Mouse (Mus musculus) heart, embryonic 15.5 days (tissue): ENCODE data around the gene Mid1. TPM values are rescaled to one million over a fixed set of nuclear protein-coding genes. Genes with fewer than 3 reads are reported as not detected.
"Not testable (repeated sequence)": the region's sequence is repeated elsewhere in the genome, so short reads cannot be mapped to it uniquely, and the experiment has no call there.

Experiments used
- ATAC-seq: fragments of 200-750 bp; cut with Nextera tagmentation; replicated peaks from 2 replicates; pipeline ENCODE4 v1.8.0; 2017; ENCODE audit warnings: low read depth, moderate TSS enrichment; ENCODE audit not compliant: insufficient number of reproducible peaks, insufficient read depth, low FRiP score
- H3K27ac ChIP-seq: fragments of 300-500 bp; sonication (generic); 2 replicates; pipeline ENCODE4 v1.5.1; 2015; ENCODE audit warnings: mild to moderate bottlenecking, inconsistent platforms
- H3K27me3 ChIP-seq: fragments of 300-500 bp; sonication (generic); 2 replicates; pipeline ENCODE4 v1.6.1; 2015; ENCODE audit warnings: inconsistent platforms
- H3K36me3 ChIP-seq: fragments of 300-500 bp; sonication (generic); 2 replicates; pipeline ENCODE4 v1.6.1; 2015; ENCODE audit warnings: mild to moderate bottlenecking, inconsistent platforms
- H3K4me1 ChIP-seq: fragments of 300-500 bp; sonication (generic); replicated peaks from 2 replicates; pipeline ENCODE4 v1.6.1; 2015; ENCODE audit warnings: inconsistent platforms
- H3K4me2 ChIP-seq: fragments of 300-500 bp; sonication (generic); 2 replicates; pipeline ENCODE4 v1.6.1; 2015; ENCODE audit warnings: inconsistent platforms, mild to moderate bottlenecking, moderate library complexity
- H3K4me3 ChIP-seq: fragments of 300-500 bp; sonication (generic); 2 replicates; pipeline ENCODE4 v1.5.1; 2015; ENCODE audit warnings: mild to moderate bottlenecking, inconsistent platforms
- H3K9ac ChIP-seq: fragments of 300-500 bp; sonication (generic); 2 replicates; pipeline ENCODE4 v1.6.1; 2015; ENCODE audit warnings: mild to moderate bottlenecking, inconsistent platforms
- H3K9me3 ChIP-seq: fragments of 300-500 bp; sonication (generic); replicated peaks from 2 replicates; pipeline ENCODE4 v1.6.1; 2016; ENCODE audit warnings: inconsistent platforms
- WGBS: fragments of 180-500 bp; shearing (Covaris S2); methylation state at CpG from one replicate; pipeline ENCODE4 v1.1.7; 2015; ENCODE audit warnings: mixed read lengths; 5-methylcytosine and 5-hydroxymethylcytosine counted together
- polyA plus RNA-seq: library from polyadenylated mRNA; unstranded; fragments of >200 nt; fragmentation: Nextera tagmentation; extraction: Ambion mirVana; gene quantifications from 2 replicates; pipeline ENCODE4 v1.2.1, GENCODE M21; 2015

Gene Mid1
- polyA plus RNA-seq, 1 experiment from 2014 or later, result 4.9 TPM

GRCm38 (mm10) chrX:169988571-169989218, 303.7 kb downstream of the Mid1 start:
- H3K9ac ChIP-seq, H3K27me3 ChIP-seq, H3K4me1 ChIP-seq, H3K4me2 ChIP-seq, H3K27ac ChIP-seq, H3K4me3 ChIP-seq: not testable (repeated sequence)
- WGBS, result 91% methylated on average over 56 of the region's 56 CpGs
- peak; percentile 21; the same call in 1 of the 2 replicates for ATAC-seq
- Histone ChIP-seq H3K36me3 (peaks cover 48% of the 10 kb centered on the region), H3K9me3 (peaks cover 37% of the 10 kb centered on the region)

- Histone ChIP-seq H3K9me3 (peaks cover 35% of the 10 kb centered on the region), H3K36me3 (peaks cover 43% of the 10 kb centered on the region)
- H3K4me2 ChIP-seq, H3K27me3 ChIP-seq, H3K27ac ChIP-seq, H3K4me1 ChIP-seq, H3K9ac ChIP-seq, H3K4me3 ChIP-seq: not testable (repeated sequence)
- WGBS, result 82% methylated on average over 8 of the region's 8 CpGs
- ATAC-seq, result peak; percentile 21; the same call in 1 of the 2 replicates
Measured at GRCm38 (mm10) chrX:169989219-169989595, 304.2 kb downstream of the Mid1 start.

GRCm38 (mm10) chrX:169989691-169990631, 305.0 kb downstream of the Mid1 start:
- not testable (repeated sequence) for H3K27ac ChIP-seq, H3K4me3 ChIP-seq, H3K4me1 ChIP-seq, H3K27me3 ChIP-seq, H3K9ac ChIP-seq, H3K4me2 ChIP-seq
- Histone ChIP-seq H3K9me3 (peaks cover 28% of the 10 kb centered on the region), H3K36me3 (peaks cover 36% of the 10 kb centered on the region)
- ATAC-seq, result 0 out of 2 replicates have a peak, but pooled peaks have one; percentile 21
- WGBS, result 74% methylated on average over 56 of the region's 56 CpGs

- not testable (repeated sequence) for ATAC-seq, H3K4me3 ChIP-seq, H3K4me1 ChIP-seq, H3K9ac ChIP-seq, H3K27ac ChIP-seq, H3K27me3 ChIP-seq
- Histone ChIP-seq H3K36me3 (peaks cover 28% of the 10 kb centered on the region), H3K4me2 (0 out of 2 replicates have a peak overlapping the region, but pooled peaks have one; percentile 34), H3K9me3 (peaks cover 23% of the 10 kb centered on the region)
- 25% methylated on average over 7 of the region's 28 CpGs for WGBS
Measured at GRCm38 (mm10) chrX:169991128-169991873, 306.3 kb downstream of the Mid1 start.

- H3K27ac ChIP-seq, H3K4me2 ChIP-seq, ATAC-seq, H3K4me1 ChIP-seq, H3K9ac ChIP-seq, H3K27me3 ChIP-seq, H3K4me3 ChIP-seq: not testable (repeated sequence)
- peaks cover 23% of the 10 kb centered on the region for H3K9me3 ChIP-seq
- 17% methylated on average over 7 of the region's 15 CpGs for WGBS
- peaks cover 23% of the 10 kb centered on the region for H3K36me3 ChIP-seq
Measured at GRCm38 (mm10) chrX:169992086-169992930, 307.3 kb downstream of the Mid1 start.

GRCm38 (mm10) chrX:169992951-169993547, 308.1 kb downstream of the Mid1 start:
- not testable (repeated sequence) for H3K27ac ChIP-seq, H3K9ac ChIP-seq, H3K4me2 ChIP-seq, H3K4me3 ChIP-seq, H3K27me3 ChIP-seq, H3K4me1 ChIP-seq, ATAC-seq
- Histone ChIP-seq H3K9me3 (peaks cover 19% of the 10 kb centered on the region), H3K36me3 (peaks cover 19% of the 10 kb centered on the region)
- 52% methylated on average over 4 of the region's 8 CpGs for WGBS

GRCm38 (mm10) chrX:169994011-169994865, 309.2 kb downstream of the Mid1 start:
- not testable (repeated sequence) for H3K36me3 ChIP-seq, H3K4me1 ChIP-seq, H3K27ac ChIP-seq, H3K9ac ChIP-seq, H3K4me3 ChIP-seq, ATAC-seq, H3K27me3 ChIP-seq, H3K4me2 ChIP-seq
- WGBS, result 8% methylated on average over 3 of the region's 33 CpGs
- peaks cover 10% of the 10 kb centered on the region for H3K9me3 ChIP-seq

GRCm38 (mm10) chrX:169994866-169995711, 310.1 kb downstream of the Mid1 start:
- H3K4me3 ChIP-seq, H3K36me3 ChIP-seq, H3K4me2 ChIP-seq, H3K27ac ChIP-seq, H3K4me1 ChIP-seq, H3K9me3 ChIP-seq, H3K9ac ChIP-seq, ATAC-seq, H3K27me3 ChIP-seq: not testable (repeated sequence)
- WGBS, result 30% methylated on average over 2 of the region's 2 CpGs

GRCm38 (mm10) chrX:169995909-169996521, 311.0 kb downstream of the Mid1 start:
- no CpG with 5 or more reads among the region's 17 CpGs for WGBS
- H3K27ac ChIP-seq, H3K4me2 ChIP-seq, ATAC-seq, H3K27me3 ChIP-seq, H3K4me1 ChIP-seq, H3K9me3 ChIP-seq, H3K4me3 ChIP-seq, H3K36me3 ChIP-seq, H3K9ac ChIP-seq: not testable (repeated sequence)
